Mouse (Mus musculus) small intestine, adult 2 months (tissue): ENCODE results near the gene Msi2.

Source experiments
- CTCF ChIP-seq: fragments of 200-500 bp; IDR thresholded peaks from 2 replicates; pipeline ENCODE4 v1.5.1; 2012; ENCODE audit warnings: low read depth, mild to moderate bottlenecking, control low read depth, inconsistent platforms, low read length, moderate library complexity, mixed read lengths; ENCODE audit not compliant: insufficient replicate concordance, insufficient read length; ENCODE audit errors: extremely low read depth
- POLR2A ChIP-seq: fragments of 200-500 bp; IDR thresholded peaks from 2 replicates; pipeline ENCODE4 v1.6.1; 2012; ENCODE audit warnings: low read depth, mild to moderate bottlenecking, control low read depth, inconsistent platforms, low read length, moderate library complexity

DNA sequence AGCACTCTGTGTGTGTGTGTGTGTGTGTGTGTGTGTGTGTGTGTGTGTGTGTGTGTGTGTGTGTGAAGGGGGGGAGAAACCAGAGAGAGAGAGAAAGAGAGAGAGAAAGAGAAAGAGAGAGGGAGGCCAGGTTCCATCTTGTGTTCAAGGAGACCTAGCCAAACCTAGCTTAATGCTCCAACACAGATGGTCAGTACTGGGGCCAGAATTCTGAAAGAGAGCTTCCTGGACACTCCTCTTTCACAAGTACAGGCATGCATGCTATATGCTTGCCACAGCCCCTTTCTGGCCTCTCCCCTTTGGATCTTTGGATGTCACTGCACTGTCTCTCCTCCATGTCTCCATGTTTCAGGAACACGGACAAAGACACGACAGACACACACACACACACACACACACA, 41.7 kb downstream of the Msi2 start:
- TF ChIP-seq POLR2A (no peak), CTCF (no peak)
